Mouse (Mus musculus) liver, adult (tissue): ENCODE results near the gene Pnliprp1.

Experiments used
- GATA4 ChIP-seq: IDR thresholded peaks from 2 replicates; pipeline ENCODE4 v1.6.1; 2014; ENCODE audit warnings: mild to moderate bottlenecking, low read length; ENCODE audit not compliant: insufficient replicate concordance

Gene Pnliprp1

DNA sequence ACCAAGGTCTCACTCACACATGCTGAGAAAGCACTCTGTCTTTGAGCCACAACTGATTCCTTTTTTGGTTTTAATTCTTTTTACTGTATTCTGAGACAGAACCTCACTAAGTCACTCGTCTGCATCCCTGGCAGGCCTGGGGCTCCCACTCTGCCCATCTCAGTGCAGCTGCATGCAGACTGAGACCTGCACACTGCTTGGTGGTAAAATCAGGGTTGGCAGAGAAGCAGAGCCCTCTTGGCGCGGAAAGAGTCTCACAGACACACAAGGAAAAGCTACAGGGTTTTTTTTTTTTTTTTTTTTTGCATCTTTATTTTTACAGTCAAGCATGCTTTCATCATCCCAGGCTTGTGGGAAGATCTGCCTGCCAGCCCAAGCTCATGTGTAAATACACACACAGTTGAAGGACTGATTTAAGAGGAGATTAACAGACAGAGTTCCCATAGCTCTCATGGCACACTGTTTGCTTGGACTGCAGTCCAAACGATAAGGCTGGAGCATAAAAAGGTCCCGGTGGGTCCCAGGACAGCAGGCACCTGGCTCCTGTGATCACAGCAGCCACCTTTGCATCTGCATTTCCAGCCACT is at the start of gene Pnliprp1:
Gene Pnliprp1 (plus strand): TSS at position 443 of the 587 bp plus-strand sequence.
- TF ChIP-seq GATA4: no peak

DNA sequence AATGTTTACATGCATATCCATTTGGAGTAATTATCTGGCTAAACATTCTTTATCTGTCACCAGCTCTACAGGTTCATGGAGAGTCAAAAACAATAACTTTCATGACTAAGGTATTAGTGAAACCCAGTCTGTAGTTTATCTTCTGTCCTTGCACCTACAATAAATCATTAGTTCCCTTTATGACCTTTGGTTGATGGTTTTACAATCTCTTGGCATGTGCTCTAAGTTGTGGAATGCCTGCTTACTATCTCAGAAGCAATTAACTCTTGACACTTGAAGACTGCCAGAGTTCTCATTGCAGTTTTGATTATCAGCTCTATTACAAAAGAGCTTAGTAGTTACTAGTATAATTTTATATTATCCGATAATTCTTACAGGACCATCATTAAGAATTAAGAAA is 39.8 kb upstream of the Pnliprp1 start:
- TF ChIP-seq GATA4: no peak

DNA sequence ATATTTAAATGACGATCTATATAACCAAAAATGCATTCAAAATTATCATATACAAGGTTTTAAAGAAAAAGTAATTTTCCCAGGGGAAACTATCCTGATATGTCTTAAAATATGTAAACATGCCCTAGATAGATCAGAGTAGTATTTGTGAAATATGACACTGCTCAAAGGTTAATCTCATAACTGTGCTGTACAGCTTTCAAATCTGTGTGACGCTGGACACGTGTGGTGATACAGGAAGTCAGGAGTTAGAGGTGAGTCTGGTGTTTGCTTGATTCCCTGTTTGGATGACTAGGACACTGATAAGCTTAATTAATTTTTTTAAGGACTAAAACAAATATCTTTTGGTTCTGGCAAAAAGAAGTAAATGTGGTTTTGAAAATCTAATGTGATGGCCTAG is 33.4 kb upstream of the Pnliprp1 start:
- TF ChIP-seq GATA4: no peak

DNA sequence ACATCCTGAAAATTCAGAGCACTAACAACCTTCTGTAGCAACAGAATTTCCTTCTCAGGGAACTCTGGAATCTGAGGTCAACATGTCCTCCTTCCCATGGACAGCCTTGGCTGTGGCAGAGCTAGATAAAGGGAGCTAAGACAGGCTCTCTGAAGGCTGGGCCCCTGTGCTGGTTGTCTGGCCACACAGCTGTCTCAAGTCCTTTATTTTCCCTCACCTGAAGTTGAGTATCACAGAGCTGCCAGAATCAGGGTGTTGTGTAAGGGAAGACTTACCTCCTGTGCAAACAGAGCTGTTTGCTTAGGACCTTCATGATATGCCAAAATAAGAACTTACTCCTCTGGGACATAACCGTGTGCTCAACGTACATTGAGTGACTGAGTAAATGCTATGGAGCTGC is 32.5 kb upstream of the Pnliprp1 start:
- no peak for TF ChIP-seq GATA4

DNA sequence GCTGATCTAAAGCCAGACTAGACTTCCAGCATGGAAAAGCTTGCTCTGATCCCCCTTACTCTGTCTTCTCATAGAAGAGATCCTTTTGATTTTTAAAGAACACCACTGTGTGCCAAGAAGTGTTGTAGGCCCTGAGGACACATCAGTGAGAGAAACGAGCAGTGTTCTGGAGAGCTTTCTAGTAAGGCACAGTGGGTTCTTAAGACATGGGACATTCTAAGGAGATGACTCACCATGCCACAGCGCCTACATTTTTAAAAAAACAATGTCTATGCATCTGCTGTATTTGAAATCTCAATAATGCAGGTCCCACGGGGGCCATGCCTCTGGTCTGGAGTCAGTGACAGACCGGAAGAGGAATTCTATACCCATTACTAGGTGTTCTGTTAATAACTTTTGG is 24.1 kb upstream of the Pnliprp1 start:
- no peak for TF ChIP-seq GATA4

DNA sequence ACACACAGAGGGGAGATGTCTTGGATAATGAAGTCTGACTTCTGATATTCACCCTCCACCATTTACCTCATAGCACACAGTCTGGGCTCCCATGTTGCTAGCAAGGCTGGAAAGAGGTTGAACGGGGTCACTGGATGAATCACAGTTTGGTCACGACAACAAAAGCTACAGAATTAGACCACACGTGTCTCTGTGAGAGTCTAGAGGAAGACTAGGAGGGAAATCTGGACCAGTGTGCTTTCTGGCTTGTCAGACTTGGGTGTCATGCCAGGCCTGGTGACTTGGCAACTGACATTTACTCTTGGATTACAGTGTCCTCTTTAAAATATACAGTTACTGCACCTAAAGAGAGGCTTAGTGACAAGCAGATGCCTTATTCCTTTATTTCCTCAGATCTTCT is 20.1 kb upstream of the Pnliprp1 start:
- TF ChIP-seq GATA4: no peak

DNA sequence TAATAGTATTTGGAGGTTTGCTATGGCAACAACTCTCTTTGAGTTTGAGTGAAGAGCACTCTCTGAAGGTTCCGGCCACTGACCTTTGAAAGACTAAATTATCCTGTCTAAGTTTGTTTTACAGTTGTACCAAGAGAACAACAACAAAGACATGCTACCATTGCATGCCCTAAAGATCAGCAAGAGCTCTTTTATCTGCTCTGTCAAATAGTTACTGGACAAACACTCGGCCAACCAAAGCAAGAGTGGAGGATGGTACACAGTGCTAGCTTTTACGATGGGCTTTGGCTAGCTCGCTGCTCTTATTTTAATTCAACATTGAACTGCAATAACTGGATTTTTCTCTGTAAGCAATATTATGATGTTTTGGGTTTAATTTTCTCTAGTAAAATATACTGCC is 10.8 kb upstream of the Pnliprp1 start:
- no peak for TF ChIP-seq GATA4

DNA sequence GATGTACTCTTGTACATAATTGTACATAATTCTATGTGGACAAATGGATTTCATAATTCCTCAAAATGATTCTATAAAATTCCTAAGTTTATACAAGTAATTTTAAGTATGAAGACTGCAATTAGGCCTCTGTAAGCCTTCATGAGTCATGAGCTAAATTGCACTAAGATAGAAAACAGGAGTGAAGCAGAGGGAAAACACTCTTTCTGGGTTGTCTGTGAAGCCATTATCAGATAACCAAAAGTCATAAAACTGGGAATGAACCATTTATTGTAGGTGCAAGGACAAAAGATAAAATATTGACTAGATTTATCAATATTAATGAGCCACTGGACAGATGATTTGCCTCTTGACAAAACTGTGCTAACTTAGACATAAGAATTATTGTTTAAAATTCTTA is 8.2 kb upstream of the Pnliprp1 start:
- TF ChIP-seq GATA4: no peak

DNA sequence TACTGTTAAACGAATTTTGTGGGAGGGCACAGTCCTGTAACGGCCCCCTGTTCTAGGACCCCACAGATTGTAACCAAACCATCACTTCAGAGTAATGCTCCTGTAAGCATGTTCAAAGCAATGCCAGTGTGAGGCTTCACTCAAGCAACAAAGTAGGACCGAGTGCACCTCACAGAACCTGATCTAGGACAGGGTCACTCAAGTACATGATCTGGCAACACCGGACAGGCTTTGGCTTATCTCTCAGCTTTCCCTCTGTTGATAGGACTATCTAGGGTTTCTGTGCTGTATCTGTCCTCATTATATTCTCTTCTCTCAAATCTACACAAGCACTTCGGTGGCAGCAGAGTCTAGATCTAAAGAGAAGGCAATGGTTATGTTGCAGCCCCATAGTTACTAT is 2.1 kb upstream of the Pnliprp1 start:
- no peak for TF ChIP-seq GATA4

DNA sequence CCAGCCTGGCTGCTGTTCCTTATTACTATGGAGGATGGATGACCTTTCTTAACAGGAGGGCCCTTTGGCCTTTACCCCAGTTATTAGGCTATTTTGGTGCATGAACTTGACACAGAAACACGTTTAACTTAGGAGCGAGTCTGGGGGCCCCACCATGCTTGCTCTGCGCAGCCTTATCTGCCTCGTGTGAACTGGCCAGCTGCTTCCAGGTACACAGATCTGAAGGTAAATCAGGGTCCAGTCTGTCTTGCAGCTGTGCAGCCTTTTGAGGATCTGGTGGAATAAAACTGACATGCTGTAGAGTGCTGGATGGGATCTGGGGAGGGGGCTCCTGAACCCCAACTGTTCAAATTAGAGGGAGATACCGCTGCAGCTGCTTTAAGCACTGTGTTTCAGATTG is 931 bp upstream of the Pnliprp1 start:
- no peak for TF ChIP-seq GATA4

DNA sequence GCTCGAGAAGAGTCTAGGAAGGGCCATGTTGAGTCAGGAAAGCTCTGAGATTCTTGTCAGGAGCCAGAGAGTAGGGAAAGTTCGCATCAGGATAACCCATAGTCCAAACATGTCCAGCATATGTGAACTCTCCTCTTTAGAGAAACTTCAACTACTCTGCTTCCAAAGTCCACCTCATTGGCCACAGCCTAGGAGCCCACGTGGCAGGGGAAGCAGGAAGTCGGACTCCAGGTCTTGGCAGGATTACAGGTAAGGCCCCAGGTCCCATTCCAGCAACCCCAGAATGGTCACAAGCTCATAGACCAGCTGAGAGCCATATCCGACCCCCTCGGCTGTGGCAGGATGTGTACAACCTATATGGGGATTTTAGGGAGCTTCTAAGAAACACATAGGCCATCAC is 4.5 kb downstream of the Pnliprp1 start:
- TF ChIP-seq GATA4: no peak

DNA sequence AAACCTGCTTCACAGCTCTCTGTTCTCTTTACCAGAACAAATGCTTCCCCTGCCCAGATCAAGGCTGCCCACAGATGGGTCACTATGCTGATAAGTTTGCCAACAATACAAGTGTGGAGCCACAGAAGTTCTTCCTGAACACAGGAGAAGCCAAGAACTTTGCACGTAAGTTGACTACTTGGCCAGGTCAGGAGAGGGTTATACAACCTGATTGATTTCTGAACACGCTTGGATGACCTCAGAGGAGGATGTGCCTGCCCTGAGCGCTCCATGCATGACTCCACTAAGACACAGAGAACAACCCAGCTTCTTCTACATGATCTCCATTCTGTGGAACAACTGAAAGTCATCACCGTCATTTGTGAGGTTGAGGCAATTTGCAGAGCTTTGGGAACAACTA is 9.4 kb downstream of the Pnliprp1 start:
- no peak for TF ChIP-seq GATA4

DNA sequence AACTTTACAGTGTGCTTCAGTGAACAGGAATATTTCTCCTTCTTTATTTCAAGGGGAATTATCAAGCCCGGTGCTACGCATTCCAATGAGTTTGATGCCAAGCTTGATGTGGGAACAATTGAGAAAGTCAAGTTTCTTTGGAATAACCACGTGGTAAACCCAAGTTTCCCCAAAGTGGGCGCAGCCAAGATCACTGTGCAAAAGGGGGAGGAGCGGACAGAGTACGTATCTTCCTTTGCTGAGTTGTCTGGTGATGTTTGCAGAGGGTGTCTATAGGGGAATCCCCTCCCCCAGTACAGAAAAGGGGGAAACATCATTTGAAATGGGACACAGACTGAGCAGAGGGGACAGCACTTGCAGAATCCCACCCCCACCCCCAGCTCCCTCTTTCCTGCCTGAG is 12.3 kb downstream of the Pnliprp1 start:
- no peak for TF ChIP-seq GATA4

DNA sequence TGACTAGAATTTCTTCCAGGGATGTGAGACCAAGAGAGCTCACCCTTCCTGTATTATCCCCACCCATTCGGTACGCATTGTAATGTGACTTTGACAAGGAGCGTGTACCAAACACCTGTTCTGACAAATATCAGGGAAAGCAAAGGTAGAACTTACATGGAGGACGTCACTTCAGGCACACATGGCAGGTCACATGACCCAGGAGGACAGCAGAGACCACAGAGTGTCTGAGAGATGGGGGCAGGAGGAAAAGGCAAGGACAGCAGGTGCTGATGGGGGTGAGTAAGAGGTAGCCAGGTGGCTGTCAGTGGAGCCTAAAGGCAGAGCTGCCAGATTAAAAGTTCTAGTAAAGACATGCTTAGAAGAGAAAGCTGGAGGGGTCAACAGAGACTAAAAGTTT is 14.0 kb downstream of the Pnliprp1 start:
- TF ChIP-seq GATA4: no peak

DNA sequence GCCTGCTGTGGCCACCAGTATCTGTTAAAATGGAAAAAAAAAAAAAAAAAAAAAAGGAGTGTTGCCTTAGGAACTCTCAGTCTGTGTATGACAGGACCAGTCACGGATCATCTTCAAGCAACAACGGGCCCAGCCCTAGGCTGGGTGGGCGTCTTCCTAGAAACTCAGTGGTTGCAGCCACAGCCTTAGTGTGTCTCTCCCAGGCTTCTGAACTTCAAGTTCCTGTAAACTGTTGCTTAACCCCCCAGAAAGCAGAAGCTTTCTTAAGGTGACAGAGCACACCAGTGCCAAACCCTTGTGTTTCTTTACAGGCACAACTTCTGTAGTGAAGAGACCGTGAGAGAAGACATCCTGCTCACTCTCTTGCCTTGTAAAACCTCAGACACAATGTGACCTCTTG is 15.0 kb downstream of the Pnliprp1 start:
- TF ChIP-seq GATA4: no peak

DNA sequence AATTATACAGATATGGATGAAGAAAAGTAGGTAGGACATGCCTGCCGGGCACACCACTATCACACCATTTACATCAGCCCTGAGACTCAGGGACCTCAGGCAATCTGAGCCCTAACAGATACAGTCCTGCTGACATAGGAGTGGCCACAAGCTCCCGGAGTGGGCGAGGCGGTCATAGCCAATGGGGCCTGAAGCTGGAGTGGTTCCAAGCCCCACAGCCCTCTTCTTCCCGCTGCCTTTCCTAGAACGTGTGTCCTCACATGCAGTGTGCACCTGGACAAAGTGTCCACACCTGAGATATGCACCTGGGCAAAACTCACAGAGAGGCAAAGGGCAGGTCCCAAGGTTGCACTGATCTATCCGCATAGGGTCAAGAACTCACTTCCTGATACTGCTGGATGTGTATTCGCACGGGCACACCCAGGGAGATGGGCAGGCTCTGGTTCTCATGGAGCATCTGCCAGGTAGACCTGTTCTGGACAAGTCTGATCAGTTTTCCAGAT is 18.9 kb downstream of the Pnliprp1 start:
- no peak for TF ChIP-seq GATA4

DNA sequence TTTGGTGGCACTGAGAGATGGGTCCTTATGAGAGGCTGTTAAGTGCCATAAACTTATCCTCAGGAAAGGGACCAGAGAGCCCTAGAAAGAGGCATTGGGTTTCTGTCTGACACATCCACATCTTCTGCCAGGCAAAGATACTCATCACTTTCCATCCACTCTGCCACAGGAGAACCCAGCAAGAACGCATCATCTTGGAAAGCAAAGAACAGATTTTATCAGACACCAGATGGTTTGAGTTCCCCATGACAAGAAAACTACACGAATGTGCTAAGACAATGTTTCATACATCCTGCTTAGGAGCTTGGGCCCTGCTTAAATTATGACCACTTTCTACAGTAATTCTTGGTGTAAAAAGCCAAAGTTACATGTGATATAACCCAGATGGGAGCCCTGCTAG is 22.1 kb downstream of the Pnliprp1 start:
- no peak for TF ChIP-seq GATA4
